Mouse (Mus musculus): Measurements from ENCODE around the gene Kazn.

GRCm38 (mm10) chr4:142080901-142081630, 158.1 kb downstream of the Kazn start:
- no peak for TF ChIP-seq GATA1 (IDR thresholded peaks at IDR 0.05; ENCODE audit: borderline replicate concordance, low read length)
- TF ChIP-seq FLI1 (IDR thresholded peaks at IDR 0.05; ENCODE audit: low read length): no peak

Data from megakaryocyte, embryonic 14.5 days (primary cell).